Mouse (Mus musculus) forebrain, embryonic 11.5 days (tissue): ENCODE measurements around the gene Fn1. TPM values are rescaled to one million over a fixed set of nuclear protein-coding genes. Genes with fewer than 3 reads are reported as not detected.

Experiments
- ATAC-seq: fragments of 200-750 bp; cut with Nextera tagmentation; replicated peaks from 2 replicates; pipeline ENCODE4 v1.8.0; 2017; ENCODE audit warnings: moderate TSS enrichment; ENCODE audit not compliant: low FRiP score
- DNase-seq: peaks from one replicate; pipeline ENCODE4 v3.0.0-alpha.2; 2017; ENCODE audit warnings: low spot score
- H3K27ac ChIP-seq: fragments of 300-500 bp; sonication (generic); 2 replicates; pipeline ENCODE4 v1.5.1; 2014; ENCODE audit warnings: low read depth, low read length
- H3K27me3 ChIP-seq: fragments of 300-500 bp; sonication (generic); 2 replicates; pipeline ENCODE4 v1.6.1; 2014; ENCODE audit warnings: mild to moderate bottlenecking, low read length, mixed read lengths; ENCODE audit not compliant: control insufficient read depth, insufficient read depth
- H3K36me3 ChIP-seq: fragments of 300-500 bp; sonication (generic); 2 replicates; pipeline ENCODE4 v1.6.1; 2014; ENCODE audit warnings: mild to moderate bottlenecking, low read length, moderate library complexity, mixed read lengths; ENCODE audit not compliant: control insufficient read depth, insufficient read depth
- H3K4me1 ChIP-seq: fragments of 300-500 bp; sonication (generic); replicated peaks from 2 replicates; pipeline ENCODE4 v1.6.1; 2014; ENCODE audit warnings: low read length, mixed read lengths; ENCODE audit not compliant: control insufficient read depth, insufficient read depth
- H3K4me2 ChIP-seq: fragments of 300-500 bp; sonication (generic); 2 replicates; pipeline ENCODE4 v1.6.1; 2014; ENCODE audit warnings: low read depth, mild to moderate bottlenecking, low read length, moderate library complexity, mixed read lengths; ENCODE audit not compliant: severe bottlenecking
- H3K4me3 ChIP-seq: fragments of 300-500 bp; sonication (generic); 2 replicates; pipeline ENCODE4 v1.5.1; 2014; ENCODE audit warnings: low read depth, low read length
- H3K9ac ChIP-seq: fragments of 300-500 bp; sonication (generic); 2 replicates; pipeline ENCODE4 v1.6.1; 2014; ENCODE audit warnings: low read length
- H3K9me3 ChIP-seq: fragments of 300-500 bp; sonication (generic); 2 replicates; pipeline ENCODE4 v1.6.1; 2016; ENCODE audit warnings: low read length, mixed read lengths; ENCODE audit not compliant: control insufficient read depth
- WGBS: fragments of 180-500 bp; shearing (Covaris S2); extraction: QIAGEN DNeasy Blood & Tissue Kit; methylation state at CpG from one replicate; pipeline ENCODE4 v1.1.7; 2014; 5-methylcytosine and 5-hydroxymethylcytosine counted together
- polyA plus RNA-seq: library from polyadenylated mRNA; unstranded; fragments of >200 nt; fragmentation: Nextera tagmentation; extraction: Ambion mirVana; gene quantifications from 2 replicates; pipeline ENCODE4 v1.2.1, GENCODE M21; 2014

Fn1 gene
- polyA plus RNA-seq, 1 experiment from 2014 or later, result 120 TPM

DNA sequence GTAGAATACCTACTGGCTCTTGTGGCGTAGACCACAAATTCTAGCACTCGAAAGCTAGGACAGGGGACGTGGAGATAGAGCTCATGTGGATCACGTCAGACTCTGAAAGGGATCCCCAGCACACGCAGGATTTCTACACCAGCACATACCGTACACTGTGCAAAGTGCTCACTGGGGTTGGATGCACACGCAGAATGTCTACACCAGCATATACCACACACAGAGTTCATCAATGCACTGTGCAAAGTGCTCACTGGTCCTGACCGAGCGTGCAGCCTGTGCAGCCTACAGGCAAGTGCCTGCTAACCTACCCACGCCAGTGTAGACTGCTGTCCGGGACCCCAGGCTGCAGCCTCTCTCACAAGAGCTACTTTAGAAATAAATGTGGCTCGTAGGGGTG lies 72.6 kb downstream of the Fn1 start:
- no peak overlapping the region for H3K4me3 ChIP-seq
- no peaks in the 10 kb centered on the region for H3K4me1 ChIP-seq
- peaks cover 7% of the 10 kb centered on the region; the same call in 1 of the 2 replicates for H3K36me3 ChIP-seq
- H3K27me3 ChIP-seq, result no peaks in the 10 kb centered on the region
- no peaks in the 10 kb centered on the region for H3K9me3 ChIP-seq
- H3K27ac ChIP-seq, result no peak overlapping the region
- no peak overlapping the region for H3K4me2 ChIP-seq
- ATAC-seq (no peak), DNase-seq (no peak)
- 91% methylated on average over 12 of the region's 12 CpGs for WGBS
- H3K9ac ChIP-seq, result no peak overlapping the region

DNA sequence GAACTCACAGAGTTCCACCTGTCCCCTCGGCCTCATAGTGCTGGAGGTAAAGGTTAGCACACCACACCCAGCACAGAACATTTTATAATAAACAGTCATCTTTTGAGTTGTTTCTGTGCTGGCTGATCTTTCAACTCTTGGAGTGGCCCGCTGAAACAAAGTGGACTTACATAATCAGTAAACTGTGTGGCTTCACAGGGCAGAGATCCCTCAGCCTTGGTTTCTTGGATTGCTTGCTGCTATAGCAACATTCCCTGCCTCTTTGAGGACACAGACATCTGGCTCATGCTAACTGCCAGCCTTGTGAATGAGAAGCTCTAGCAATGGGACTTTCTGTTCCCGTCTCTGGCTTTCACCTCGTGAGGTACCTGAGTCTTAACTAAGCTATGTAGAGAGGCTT lies 73.5 kb downstream of the Fn1 start:
- Histone ChIP-seq H3K9ac (no peak overlapping the region), H3K4me1 (no peaks in the 10 kb centered on the region), H3K4me2 (no peak overlapping the region), H3K27ac (no peak overlapping the region), H3K4me3 (no peak overlapping the region), H3K36me3 (peaks cover 7% of the 10 kb centered on the region; the same call in 1 of the 2 replicates), H3K27me3 (no peaks in the 10 kb centered on the region), H3K9me3 (no peaks in the 10 kb centered on the region)
- 95% methylated on average over 4 of the region's 4 CpGs for WGBS
- ATAC-seq (no peak), DNase-seq (no peak)

DNA sequence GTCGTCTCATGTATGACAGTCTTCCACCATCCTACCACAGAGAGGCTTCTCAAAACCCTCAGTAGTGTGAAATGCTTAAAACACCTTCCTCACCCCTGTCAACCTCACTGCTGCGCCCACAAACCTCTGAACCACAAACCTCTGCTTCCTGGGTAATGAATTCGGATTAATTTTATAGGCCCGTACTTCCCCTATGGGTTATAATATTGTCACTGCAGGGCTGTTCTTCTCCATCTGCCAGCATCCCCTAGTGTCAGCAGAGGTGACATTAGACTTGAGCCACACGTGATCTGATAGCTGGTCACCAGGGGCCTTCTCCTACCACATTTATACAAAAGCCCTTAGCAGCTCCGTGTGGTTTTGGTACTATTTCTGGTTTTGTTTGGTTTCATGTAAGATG lies 76.2 kb downstream of the Fn1 start:
- no peak overlapping the region for H3K27ac ChIP-seq
- WGBS, result 88% methylated on average over 6 of the region's 6 CpGs
- no peaks in the 10 kb centered on the region for H3K9me3 ChIP-seq
- peaks cover 7% of the 10 kb centered on the region; the same call in 1 of the 2 replicates for H3K36me3 ChIP-seq
- DNase-seq (no peak), ATAC-seq (no peak)
- no peaks in the 10 kb centered on the region for H3K4me1 ChIP-seq
- no peak overlapping the region for H3K4me2 ChIP-seq
- H3K27me3 ChIP-seq, result no peaks in the 10 kb centered on the region
- no peak overlapping the region for H3K9ac ChIP-seq
- H3K4me3 ChIP-seq, result no peak overlapping the region

DNA sequence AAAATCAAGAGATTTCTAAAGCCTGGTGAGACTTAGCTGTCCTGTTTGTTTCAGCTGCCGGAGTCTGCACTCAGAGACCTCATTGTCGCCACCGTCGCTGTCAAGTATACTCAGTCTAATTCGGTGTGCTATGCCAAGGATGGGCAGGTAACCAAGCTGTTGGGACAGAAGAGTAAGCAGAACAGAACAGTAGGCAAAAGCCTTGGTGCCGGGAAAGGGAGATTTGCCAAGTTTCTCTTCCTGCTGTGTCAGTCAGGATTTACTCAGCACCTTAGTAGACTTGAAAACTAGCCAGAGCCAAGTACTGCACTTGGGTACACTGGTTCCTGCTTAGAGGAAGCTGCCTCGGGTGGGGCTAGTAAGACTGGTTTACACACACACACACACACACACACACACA lies 77.0 kb downstream of the Fn1 start:
- no peaks in the 10 kb centered on the region for H3K4me1 ChIP-seq
- H3K27ac ChIP-seq, result no peak overlapping the region
- no peaks in the 10 kb centered on the region for H3K9me3 ChIP-seq
- H3K36me3 ChIP-seq, result peaks cover 7% of the 10 kb centered on the region; the same call in 1 of the 2 replicates
- WGBS, result 97% methylated on average over 7 of the region's 7 CpGs
- no peak overlapping the region for H3K9ac ChIP-seq
- no peak overlapping the region for H3K4me3 ChIP-seq
- no peak overlapping the region for H3K4me2 ChIP-seq
- H3K27me3 ChIP-seq, result no peaks in the 10 kb centered on the region
- DNase-seq (no peak), ATAC-seq (no peak)

DNA sequence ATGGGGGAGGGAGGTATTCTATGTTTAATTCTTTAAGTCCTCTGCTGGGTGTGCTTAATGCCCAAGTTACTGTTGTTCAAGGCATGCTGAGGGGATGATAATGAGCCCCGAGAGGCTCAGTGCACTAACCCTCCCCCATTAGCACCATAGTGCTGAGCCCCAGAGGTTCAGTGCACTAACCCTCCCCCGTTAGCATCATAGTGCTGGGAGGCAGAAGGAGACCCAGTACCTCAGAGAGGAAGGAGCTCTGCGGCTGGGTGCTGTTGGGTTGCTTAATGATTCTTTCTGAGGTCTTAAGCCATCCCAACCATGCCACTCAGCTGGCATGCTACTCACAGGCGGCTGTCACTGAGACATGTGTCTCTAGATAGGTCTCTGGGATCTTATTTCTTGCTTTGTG lies 82.9 kb downstream of the Fn1 start:
- Histone ChIP-seq H3K9ac (no peak overlapping the region), H3K36me3 (peaks cover 6% of the 10 kb centered on the region; the same call in 1 of the 2 replicates), H3K4me2 (no peak overlapping the region), H3K27ac (no peak overlapping the region), H3K9me3 (no peaks in the 10 kb centered on the region), H3K4me3 (no peak overlapping the region), H3K27me3 (no peaks in the 10 kb centered on the region), H3K4me1 (no peaks in the 10 kb centered on the region)
- 89% methylated on average over 4 of the region's 4 CpGs for WGBS
- DNase-seq (no peak), ATAC-seq (no peak)

DNA sequence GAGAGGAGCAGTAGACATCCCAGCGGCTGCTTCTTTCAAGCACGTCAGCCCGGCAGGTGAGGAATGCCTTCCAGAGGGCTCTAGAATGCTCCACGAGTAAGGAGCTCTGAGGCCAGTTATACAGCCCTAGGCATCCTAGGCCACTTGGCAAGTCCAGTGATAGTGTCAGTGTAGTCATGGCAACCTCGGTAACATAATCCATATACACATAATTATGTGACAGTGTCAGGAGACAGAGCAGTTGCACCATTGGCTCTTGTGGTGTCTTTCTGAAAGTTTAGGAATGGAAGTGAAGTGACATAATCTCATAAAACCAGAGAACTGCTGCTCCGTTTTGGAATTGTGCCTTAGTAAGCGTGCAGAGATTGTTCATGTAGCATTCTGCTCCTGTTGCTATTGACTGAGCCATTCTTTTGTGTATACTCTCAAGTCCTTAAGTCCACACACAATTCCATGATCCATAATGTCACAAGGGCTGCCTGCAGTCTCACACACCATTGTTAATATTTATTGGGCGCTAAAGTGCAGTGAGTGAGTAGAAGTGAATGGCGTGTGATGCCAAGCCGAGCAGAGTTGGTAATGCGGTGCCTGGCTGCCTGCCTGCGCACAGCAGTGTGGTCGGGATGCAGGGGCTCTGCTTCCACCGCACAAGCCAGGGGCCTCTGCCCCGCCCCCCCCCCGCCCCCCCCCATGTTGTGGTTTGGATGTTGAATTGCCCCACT lies 85.0 kb downstream of the Fn1 start:
- no peak overlapping the region for H3K4me3 ChIP-seq
- WGBS, result 87% methylated on average over 16 of the region's 16 CpGs
- H3K27ac ChIP-seq, result no peak overlapping the region
- H3K36me3 ChIP-seq, result peaks cover 6% of the 10 kb centered on the region; the same call in 1 of the 2 replicates
- ATAC-seq, result no peak
- H3K9ac ChIP-seq, result no peak overlapping the region
- no peak for DNase-seq
- no peaks in the 10 kb centered on the region for H3K27me3 ChIP-seq
- H3K9me3 ChIP-seq, result no peaks in the 10 kb centered on the region
- no peak overlapping the region for H3K4me2 ChIP-seq
- no peaks in the 10 kb centered on the region for H3K4me1 ChIP-seq

DNA sequence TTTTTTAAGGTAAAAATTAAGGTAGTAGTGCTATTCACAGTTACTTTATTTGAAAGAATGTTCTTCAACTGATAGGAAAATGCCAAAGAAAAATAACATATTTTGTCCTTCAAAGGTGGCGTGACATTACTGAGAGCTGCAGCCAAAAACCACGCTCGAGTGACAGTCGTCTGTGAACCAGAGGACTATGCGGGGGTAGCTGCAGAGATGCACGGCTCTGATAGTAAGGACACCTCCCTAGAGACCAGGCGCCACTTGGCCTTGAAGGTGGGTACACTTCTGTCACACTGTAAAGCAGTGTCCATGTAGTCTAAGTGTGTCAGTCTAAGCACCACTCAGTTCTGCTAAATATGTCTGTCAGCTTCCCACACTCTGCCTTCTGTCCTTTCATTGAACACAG lies 88.7 kb downstream of the Fn1 start:
- Histone ChIP-seq H3K4me3 (no peak overlapping the region), H3K36me3 (peaks cover 12% of the 10 kb centered on the region; the same call in 1 of the 2 replicates), H3K9ac (no peak overlapping the region), H3K9me3 (no peaks in the 10 kb centered on the region), H3K27ac (no peak overlapping the region), H3K4me1 (no peaks in the 10 kb centered on the region), H3K4me2 (no peak overlapping the region), H3K27me3 (no peaks in the 10 kb centered on the region)
- WGBS, result 94% methylated on average over 7 of the region's 7 CpGs
- ATAC-seq, result no peak
- DNase-seq, result no peak

DNA sequence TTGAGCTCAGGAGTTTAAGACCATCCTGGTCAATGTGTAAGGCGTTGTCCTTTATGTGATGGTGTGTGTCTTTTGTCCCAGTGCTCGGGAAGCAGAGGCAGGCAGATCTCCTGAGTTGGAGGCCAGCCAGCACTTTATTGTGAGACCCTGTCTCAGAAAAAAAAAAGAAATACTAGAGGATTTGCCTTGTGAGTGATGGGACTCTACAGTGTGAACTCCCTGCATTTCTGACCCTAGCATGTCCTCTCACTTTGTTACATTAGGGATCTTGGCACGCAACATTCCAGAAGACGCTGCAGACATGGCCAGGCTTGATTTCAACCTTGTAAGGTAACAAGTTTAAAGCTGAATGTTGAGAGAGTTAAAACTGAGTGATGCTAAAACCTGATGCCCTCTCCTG lies 92.4 kb downstream of the Fn1 start:
- Histone ChIP-seq H3K9ac (no peak overlapping the region), H3K36me3 (peaks cover 9% of the 10 kb centered on the region; the same call in 1 of the 2 replicates), H3K4me1 (no peaks in the 10 kb centered on the region), H3K27ac (no peak overlapping the region), H3K4me2 (no peak overlapping the region), H3K27me3 (no peaks in the 10 kb centered on the region), H3K9me3 (no peaks in the 10 kb centered on the region), H3K4me3 (no peak overlapping the region)
- ATAC-seq, result no peak
- WGBS, result over 99% methylated on average over 4 of the region's 4 CpGs
- DNase-seq, result no peak
